ENCODE assay signal across 15 mouse cellular contexts in genomic region chr1:162083354-162083753, GRCm38 (mm10).
DNase-seq lines count a peak whose midpoint lies in the region; ATAC-seq lines count a peak whose summit lies in the region.
"Had no signal": no experiment of that assay in that cellular context is flagged by ENCODE, and none has a peak within 500 bp of the region (broad histone marks: within the 10 kb centered on the region; RNA-seq: fewer than 3 reads in every experiment).

No protein-coding gene starts in this region.

- peak overlapping the region; percentile 24 for H3K27ac ChIP-seq in heart, embryonic 15.5 days
- H3K27ac ChIP-seq in heart, embryonic 12.5 days (ENCODE audit: poor library complexity, severe bottlenecking), result no peak overlapping the region
- peak overlapping the region; percentile 81 for H3K27ac ChIP-seq in lung, embryonic 16.5 days (ENCODE audit: low read length)
- H3K27ac ChIP-seq in limb, embryonic 13.5 days, result 0 out of 2 replicates have a peak overlapping the region, but pooled peaks have one; percentile 6
- no peak overlapping the region for H3K27ac ChIP-seq in liver, embryonic 12.5 days
- H3K27ac ChIP-seq: hindbrain, embryonic 14.5 days had no signal

- H3K4me1 ChIP-seq in heart, embryonic 15.5 days (replicated peaks), result peaks cover 4% of the 10 kb centered on the region; the same call in 1 of the 2 replicates
- peaks cover 6% of the 10 kb centered on the region; the same call in 1 of the 2 replicates for H3K4me1 ChIP-seq in heart, embryonic 12.5 days (replicated peaks)
- H3K4me1 ChIP-seq in lung, embryonic 16.5 days (replicated peaks; ENCODE audit: control insufficient read depth, insufficient read depth, low read length), result peaks cover 22% of the 10 kb centered on the region
- H3K4me1 ChIP-seq in limb, embryonic 13.5 days, result peaks cover 46% of the 10 kb centered on the region
- no peaks in the 10 kb centered on the region for H3K4me1 ChIP-seq in liver, embryonic 12.5 days
- H3K4me1 ChIP-seq: forebrain, embryonic 10.5 days had no signal

- H3K4me2 ChIP-seq in heart, embryonic 15.5 days, result no peak overlapping the region
- no peak overlapping the region for H3K4me2 ChIP-seq in heart, embryonic 12.5 days
- H3K4me2 ChIP-seq in lung, embryonic 16.5 days (ENCODE audit: low read depth, low read length), result no peak overlapping the region
- H3K4me2 ChIP-seq in limb, embryonic 13.5 days (replicated peaks), result no peak overlapping the region
- no peak overlapping the region for H3K4me2 ChIP-seq in liver, embryonic 12.5 days
- H3K4me2 ChIP-seq: hindbrain, embryonic 14.5 days had no signal

- H3K27me3 ChIP-seq in heart, embryonic 15.5 days, result no peaks in the 10 kb centered on the region
- no peaks in the 10 kb centered on the region for H3K27me3 ChIP-seq in heart, embryonic 12.5 days (replicated peaks)
- no peaks in the 10 kb centered on the region for H3K27me3 ChIP-seq in lung, embryonic 16.5 days (ENCODE audit: control insufficient read depth, insufficient read depth, low read depth, low read length)
- H3K27me3 ChIP-seq in limb, embryonic 13.5 days, result no peaks in the 10 kb centered on the region
- no peaks in the 10 kb centered on the region for H3K27me3 ChIP-seq in liver, embryonic 12.5 days (replicated peaks)

- no peak for ATAC-seq in heart, embryonic 15.5 days (replicated peaks; ENCODE audit: insufficient number of reproducible peaks, insufficient read depth, low FRiP score, low read depth)
- ATAC-seq in heart, embryonic 12.5 days (ENCODE audit: insufficient number of reproducible peaks, low FRiP score), result no peak
- ATAC-seq in lung, embryonic 16.5 days (ENCODE audit: low read depth), result no peak
- no peak for ATAC-seq in limb, embryonic 13.5 days (ENCODE audit: low FRiP score, low read depth)
- ATAC-seq in liver, embryonic 12.5 days, result no peak

- WGBS in heart, embryonic 15.5 days, result 52% methylated on average over 2 of the region's 2 CpGs
- WGBS in heart, embryonic 12.5 days, result 48% methylated on average over 2 of the region's 2 CpGs
- 43% methylated on average over 2 of the region's 2 CpGs for WGBS in lung, embryonic 16.5 days
- WGBS in limb, embryonic 13.5 days, result 73% methylated on average over 2 of the region's 2 CpGs
- WGBS in liver, embryonic 12.5 days (ENCODE audit: insufficient replicate concordance), result 61% methylated on average over 2 of the region's 2 CpGs

- H3K9me3 ChIP-seq in heart, embryonic 15.5 days (replicated peaks), result no peaks in the 10 kb centered on the region
- H3K9me3 ChIP-seq in heart, embryonic 12.5 days (replicated peaks), result no peaks in the 10 kb centered on the region
- H3K9me3 ChIP-seq in lung, embryonic 16.5 days (ENCODE audit: control insufficient read depth, low read length), result no peaks in the 10 kb centered on the region
- no peaks in the 10 kb centered on the region for H3K9me3 ChIP-seq in limb, embryonic 13.5 days
- H3K9me3 ChIP-seq in liver, embryonic 12.5 days (replicated peaks), result no peaks in the 10 kb centered on the region
- H3K9me3 ChIP-seq: forebrain, embryonic 10.5 days had no signal

- DNase-seq in lung, adult 18-20 months, result no peak
- no peak for DNase-seq in cerebellum, postnatal 4 days (ENCODE audit: low spot score in 2 of 2)
- DNase-seq: adrenal gland, adult 8-10 months; gastrocnemius, postnatal 10 days; kidney, adult 18-20 months; kidney, postnatal 36 days; spleen, adult 18-20 months; thymus, postnatal 36 days had no signal

- H3K36me3 ChIP-seq in heart, embryonic 15.5 days, result no peaks in the 10 kb centered on the region
- no peaks in the 10 kb centered on the region for H3K36me3 ChIP-seq in heart, embryonic 12.5 days
- no peaks in the 10 kb centered on the region for H3K36me3 ChIP-seq in lung, embryonic 16.5 days (ENCODE audit: control insufficient read depth, insufficient read depth, low read length)
- H3K36me3 ChIP-seq in limb, embryonic 13.5 days, result no peaks in the 10 kb centered on the region
- H3K36me3 ChIP-seq in liver, embryonic 12.5 days, result no peaks in the 10 kb centered on the region
- H3K36me3 ChIP-seq: forebrain, embryonic 10.5 days had no signal

- no peak overlapping the region for H3K9ac ChIP-seq in heart, embryonic 15.5 days
- no peak overlapping the region for H3K9ac ChIP-seq in heart, embryonic 12.5 days
- no peak overlapping the region for H3K9ac ChIP-seq in lung, embryonic 16.5 days (ENCODE audit: low read length)
- H3K9ac ChIP-seq in limb, embryonic 13.5 days, result no peak overlapping the region
- H3K9ac ChIP-seq in liver, embryonic 12.5 days, result no peak overlapping the region
- H3K9ac ChIP-seq: hindbrain, embryonic 14.5 days had no signal

- H3K4me3 ChIP-seq in heart, embryonic 15.5 days, result no peak overlapping the region
- H3K4me3 ChIP-seq in heart, embryonic 12.5 days, result no peak overlapping the region
- H3K4me3 ChIP-seq in lung, embryonic 16.5 days (ENCODE audit: low read length), result no peak overlapping the region
- no peak overlapping the region for H3K4me3 ChIP-seq in limb, embryonic 13.5 days
- H3K4me3 ChIP-seq in liver, embryonic 12.5 days, result no peak overlapping the region
- H3K4me3 ChIP-seq: forebrain, embryonic 10.5 days had no signal

Comparison
In these comparisons a context has a peak if more than half of its experiments do, and no peak if none do; other contexts are left out.
1. H3K27ac ChIP-seq: peak in heart, embryonic 15.5 days (single experiment), lung, embryonic 16.5 days (single experiment) and limb, embryonic 13.5 days (single experiment); none in heart, embryonic 12.5 days (single experiment) and liver, embryonic 12.5 days (single experiment).